Mouse (Mus musculus) erythroblast, embryonic 14.5 days (primary cell): ENCODE results near the gene Xpnpep3.

ENCODE experiments used
- GATA1 ChIP-seq: IDR thresholded peaks from 2 replicates; pipeline ENCODE4 v1.6.1; 2012; ENCODE audit warnings: low read length, inconsistent platforms, mixed read lengths
- TAL1 ChIP-seq: IDR thresholded peaks from 3 replicates; pipeline ENCODE4 v1.6.1; 2012; ENCODE audit warnings: low read length, inconsistent platforms, mixed read lengths

DNA sequence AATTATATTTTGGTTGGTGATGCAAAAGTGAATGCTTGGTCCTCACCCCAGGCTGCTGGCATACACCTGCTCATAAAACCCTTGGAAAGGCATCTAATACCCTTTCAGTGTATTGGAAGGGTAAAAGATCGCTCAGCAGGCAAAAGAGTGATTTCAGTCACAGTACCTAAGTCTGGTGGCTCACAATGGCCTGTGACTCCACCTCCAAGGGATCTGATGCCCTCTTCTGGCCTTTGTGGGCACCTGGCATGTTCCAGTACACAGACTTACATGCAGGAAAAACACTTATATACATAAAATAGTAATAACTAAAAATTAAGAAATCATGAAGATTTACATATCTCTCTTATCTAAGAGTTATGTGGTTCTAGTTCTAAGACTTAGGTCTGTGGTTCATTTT, 47.3 kb upstream of the Xpnpep3 start:
- TF ChIP-seq GATA1 (no peak), TAL1 (no peak)
